Mouse (Mus musculus) embryonic facial prominence, embryonic 11.5 days (tissue): Measurements from ENCODE around the gene Scnn1a. TPM values are rescaled to one million over a fixed set of nuclear protein-coding genes. Genes with fewer than 3 reads are reported as not detected.

Source experiments
- ATAC-seq: fragments of 200-750 bp; cut with Nextera tagmentation; replicated peaks from 2 replicates; pipeline ENCODE4 v1.8.0; 2017; ENCODE audit warnings: low read depth; ENCODE audit not compliant: insufficient number of reproducible peaks, low FRiP score, low TSS enrichment
- DNase-seq: peaks from one replicate; pipeline ENCODE4 v3.0.0-alpha.2; 2015; ENCODE audit warnings: low spot score
- H3K27ac ChIP-seq: fragments of 300-500 bp; sonication (generic); replicated peaks from 2 replicates; pipeline ENCODE4 v1.5.1; 2014; ENCODE audit warnings: mild to moderate bottlenecking, low read depth, low read length, control low read depth
- H3K27me3 ChIP-seq: fragments of 300-500 bp; sonication (generic); 2 replicates; pipeline ENCODE4 v1.6.1; 2014; ENCODE audit warnings: mild to moderate bottlenecking, low read length, moderate library complexity, mixed read lengths; ENCODE audit not compliant: control insufficient read depth, insufficient read depth
- H3K36me3 ChIP-seq: fragments of 300-500 bp; sonication (generic); replicated peaks from 2 replicates; pipeline ENCODE4 v1.6.1; 2014; ENCODE audit warnings: low read depth, mild to moderate bottlenecking, low read length, moderate library complexity, mixed read lengths; ENCODE audit not compliant: control insufficient read depth, insufficient read depth
- H3K4me1 ChIP-seq: fragments of 300-500 bp; sonication (generic); 2 replicates; pipeline ENCODE4 v1.6.1; 2014; ENCODE audit warnings: low read length, mixed read lengths; ENCODE audit not compliant: control insufficient read depth, insufficient read depth
- H3K4me2 ChIP-seq: fragments of 300-500 bp; sonication (generic); 2 replicates; pipeline ENCODE4 v1.6.1; 2014; ENCODE audit warnings: low read depth, mild to moderate bottlenecking, control low read depth, low read length, moderate library complexity
- H3K4me3 ChIP-seq: fragments of 300-500 bp; sonication (generic); 2 replicates; pipeline ENCODE4 v1.5.1; 2014; ENCODE audit warnings: low read depth, low read length, control low read depth
- H3K9ac ChIP-seq: fragments of 300-500 bp; sonication (generic); replicated peaks from 2 replicates; pipeline ENCODE4 v1.6.1; 2014; ENCODE audit warnings: mild to moderate bottlenecking, control low read depth, low read length
- H3K9me3 ChIP-seq: fragments of 300-500 bp; sonication (generic); replicated peaks from 2 replicates; pipeline ENCODE4 v1.6.1; 2016; ENCODE audit warnings: mild to moderate bottlenecking, low read length, inconsistent platforms, mixed read lengths; ENCODE audit not compliant: control insufficient read depth
- WGBS: fragments of 180-500 bp; shearing (Covaris S2); extraction: QIAGEN DNeasy Blood & Tissue Kit; methylation state at CpG from one replicate; pipeline ENCODE4 v1.1.7; 2014; 5-methylcytosine and 5-hydroxymethylcytosine counted together
- polyA plus RNA-seq: library from polyadenylated mRNA; unstranded; fragments of >200 nt; fragmentation: Nextera tagmentation; extraction: Ambion mirVana; gene quantifications from 2 replicates; pipeline ENCODE4 v1.2.1, GENCODE M21; 2014

Gene Scnn1a
- polyA plus RNA-seq, 1 experiment from 2014 or later = 0.88 TPM

DNA sequence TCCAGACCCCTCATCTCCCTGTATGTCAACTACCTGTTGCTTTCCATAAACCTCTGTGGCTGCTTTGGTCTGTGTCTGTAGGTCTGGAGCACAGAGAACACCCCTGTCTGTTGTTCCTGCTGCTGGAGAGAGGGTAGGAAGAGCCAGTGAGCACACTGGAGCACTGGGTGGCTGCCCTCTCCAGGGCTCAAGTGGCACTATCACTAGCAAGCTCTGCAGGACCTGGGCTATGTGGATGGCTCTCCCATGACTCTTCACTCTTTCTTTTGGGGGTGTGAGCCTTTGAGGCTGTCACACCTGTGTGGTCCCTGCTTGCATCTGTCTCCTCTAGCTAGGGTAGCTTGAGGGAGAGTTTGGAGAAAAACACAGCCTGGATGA lies 551 bp upstream of the Scnn1a start:
- no peaks in the 10 kb centered on the region for H3K36me3 ChIP-seq
- no peaks in the 10 kb centered on the region for H3K9me3 ChIP-seq
- no peaks in the 10 kb centered on the region; the same call in 1 of the 2 replicates for H3K4me1 ChIP-seq
- no peak for ATAC-seq
- no peak overlapping the region for H3K27ac ChIP-seq
- peaks cover 25% of the 10 kb centered on the region for H3K27me3 ChIP-seq
- DNase-seq = no peak
- no peak overlapping the region for H3K9ac ChIP-seq
- H3K4me3 ChIP-seq = no peak overlapping the region
- no peak overlapping the region for H3K4me2 ChIP-seq

DNA sequence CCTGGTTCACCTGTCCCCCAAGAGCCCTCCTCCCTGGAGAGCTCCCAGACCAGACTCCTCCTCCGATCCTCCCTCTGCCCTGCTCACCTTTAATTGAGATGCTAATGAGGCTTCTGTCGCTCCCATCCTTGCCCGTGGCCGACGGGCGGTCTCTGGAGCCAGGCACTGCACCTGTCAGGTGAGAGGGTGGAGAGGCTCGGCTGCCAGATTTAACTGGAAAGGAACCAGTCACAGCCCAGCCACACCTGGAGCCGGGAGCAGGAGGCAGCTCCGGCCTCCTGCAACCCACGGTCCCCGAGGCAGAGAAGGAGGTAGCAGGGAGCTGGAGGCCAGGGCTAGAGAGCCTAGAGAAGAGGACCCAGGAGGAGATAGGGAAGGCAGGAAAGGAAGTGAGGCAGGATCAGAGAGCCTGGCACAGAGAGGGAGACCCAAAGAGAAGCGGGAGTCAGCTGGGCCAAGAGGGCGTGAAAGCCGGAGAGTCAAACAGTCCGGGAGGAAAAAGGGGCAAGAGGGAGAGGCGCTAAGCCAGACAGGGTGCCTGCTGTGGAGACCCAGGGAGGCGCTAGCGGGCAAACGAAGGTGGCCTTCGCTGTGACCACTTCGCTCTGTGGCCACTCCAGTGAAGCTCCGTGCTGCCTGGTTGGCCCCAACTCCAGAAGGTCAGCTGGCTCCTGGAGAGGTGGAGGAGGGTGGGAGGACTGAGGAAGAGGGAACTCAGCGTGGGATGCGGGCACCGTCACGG lies 826 bp downstream of the Scnn1a start:
- H3K36me3 ChIP-seq = no peaks in the 10 kb centered on the region
- DNase-seq = no peak
- H3K9ac ChIP-seq = no peak overlapping the region
- H3K9me3 ChIP-seq = no peaks in the 10 kb centered on the region
- H3K4me2 ChIP-seq = no peak overlapping the region
- 4% methylated on average over 26 of the region's 26 CpGs for WGBS
- H3K4me1 ChIP-seq = no peaks in the 10 kb centered on the region; the same call in 1 of the 2 replicates
- no peak overlapping the region for H3K4me3 ChIP-seq
- no peak for ATAC-seq
- peaks cover 25% of the 10 kb centered on the region for H3K27me3 ChIP-seq
- H3K27ac ChIP-seq = no peak overlapping the region

DNA sequence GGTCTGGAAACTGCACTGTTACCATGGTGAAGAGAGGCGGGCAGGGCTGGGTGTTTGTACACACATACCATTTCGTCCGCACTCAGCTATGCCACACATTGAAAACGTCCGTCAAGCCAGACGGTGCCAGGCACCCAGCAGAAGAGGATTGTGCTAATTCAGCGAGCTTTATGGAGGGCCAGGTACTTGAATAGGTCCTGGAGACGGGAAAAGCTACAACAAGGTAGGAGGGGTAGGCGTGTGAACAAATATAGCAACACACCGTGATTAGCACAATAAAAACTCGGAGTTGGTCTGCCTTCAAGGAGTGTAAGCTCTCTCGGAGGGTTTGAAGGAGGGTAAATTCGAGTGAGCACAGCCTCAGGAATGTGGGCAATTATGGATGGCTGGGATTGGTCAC lies 2.3 kb downstream of the Scnn1a start:
- no peak for DNase-seq
- Histone ChIP-seq H3K27ac (no peak overlapping the region), H3K9ac (no peak overlapping the region), H3K4me3 (no peak overlapping the region), H3K4me1 (no peaks in the 10 kb centered on the region; the same call in 1 of the 2 replicates), H3K4me2 (no peak overlapping the region), H3K9me3 (no peaks in the 10 kb centered on the region), H3K27me3 (peaks cover 25% of the 10 kb centered on the region), H3K36me3 (no peaks in the 10 kb centered on the region)
- no peak for ATAC-seq
- WGBS = 63% methylated on average over 13 of the region's 13 CpGs

DNA sequence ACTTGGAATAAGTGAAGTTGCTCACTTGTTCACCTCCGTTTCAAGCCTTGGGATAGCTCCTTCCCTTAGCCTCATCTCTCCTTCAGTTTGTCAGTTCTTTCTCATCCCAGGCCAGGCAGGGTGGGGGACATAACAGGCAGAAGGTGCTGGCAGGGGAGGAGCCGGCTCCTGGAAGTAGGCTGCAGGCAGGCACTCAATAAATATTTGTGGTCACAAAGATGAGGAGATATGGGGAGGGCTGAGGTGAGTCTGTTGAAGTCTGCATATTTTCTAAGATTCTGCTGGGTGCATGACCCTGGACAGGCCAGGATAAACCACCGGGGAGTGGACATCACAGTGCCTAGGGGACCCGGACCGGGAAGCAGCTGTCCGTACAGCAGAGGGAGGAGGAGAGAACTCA lies 3.1 kb downstream of the Scnn1a start:
- 62% methylated on average over 6 of the region's 6 CpGs for WGBS
- peaks cover 25% of the 10 kb centered on the region for H3K27me3 ChIP-seq
- H3K36me3 ChIP-seq = no peaks in the 10 kb centered on the region

DNA sequence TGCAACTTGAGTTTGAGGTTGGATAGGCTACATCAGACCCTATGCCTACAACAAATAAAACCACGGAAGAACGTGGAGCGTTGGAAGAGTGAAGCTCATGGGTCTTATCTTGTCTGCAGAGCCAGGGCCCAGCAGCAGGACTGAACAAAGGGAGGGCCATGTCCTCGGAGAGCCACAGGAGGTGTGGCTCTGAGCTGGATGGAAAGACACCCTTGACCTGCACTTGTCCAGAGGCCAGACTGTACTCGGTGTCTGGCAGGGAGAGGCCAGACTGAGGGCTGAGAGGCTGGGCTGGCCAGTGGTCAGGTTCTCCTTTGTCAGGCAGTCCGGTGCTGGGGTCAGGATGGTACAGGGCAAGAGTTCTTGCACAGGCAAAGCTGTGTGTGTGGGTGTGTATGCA lies 4.9 kb downstream of the Scnn1a start:
- H3K4me1 ChIP-seq = no peaks in the 10 kb centered on the region; the same call in 1 of the 2 replicates
- no peak for ATAC-seq
- H3K9ac ChIP-seq = no peak overlapping the region
- WGBS = 67% methylated on average over 6 of the region's 6 CpGs
- no peaks in the 10 kb centered on the region for H3K36me3 ChIP-seq
- no peaks in the 10 kb centered on the region for H3K9me3 ChIP-seq
- peaks cover 22% of the 10 kb centered on the region for H3K27me3 ChIP-seq
- H3K4me3 ChIP-seq = no peak overlapping the region
- no peak overlapping the region for H3K4me2 ChIP-seq
- DNase-seq = no peak
- no peak overlapping the region for H3K27ac ChIP-seq

More for the DNA sequence above, 3.1 kb downstream of the Scnn1a start:
- H3K4me3 ChIP-seq = no peak overlapping the region
- no peak overlapping the region for H3K9ac ChIP-seq
- no peak for DNase-seq
- ATAC-seq = no peak
- no peak overlapping the region for H3K27ac ChIP-seq
- no peak overlapping the region for H3K4me2 ChIP-seq
- H3K4me1 ChIP-seq = no peaks in the 10 kb centered on the region; the same call in 1 of the 2 replicates
- H3K9me3 ChIP-seq = no peaks in the 10 kb centered on the region

DNA sequence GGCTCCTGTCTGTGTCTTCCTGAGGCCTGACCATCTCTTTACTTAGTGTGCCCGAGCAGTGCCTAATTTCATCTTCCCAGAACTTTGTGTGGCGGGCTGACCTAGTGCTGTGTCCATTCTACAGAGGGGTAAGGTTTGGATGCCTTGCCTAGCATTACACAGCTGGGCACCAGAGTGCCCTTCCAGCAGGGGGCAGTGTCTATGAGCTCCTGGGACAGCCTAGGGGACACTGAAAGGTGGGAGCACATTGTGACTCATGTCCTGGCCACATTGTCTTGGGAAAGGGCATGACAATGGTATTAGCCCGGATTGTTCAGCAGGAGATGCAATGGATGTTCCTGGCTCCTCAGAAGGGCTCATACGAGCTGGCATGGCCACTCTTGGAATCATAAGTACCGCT lies 7.8 kb downstream of the Scnn1a start:
- 84% methylated on average over 5 of the region's 5 CpGs for WGBS
- DNase-seq = no peak
- no peak for ATAC-seq

DNA sequence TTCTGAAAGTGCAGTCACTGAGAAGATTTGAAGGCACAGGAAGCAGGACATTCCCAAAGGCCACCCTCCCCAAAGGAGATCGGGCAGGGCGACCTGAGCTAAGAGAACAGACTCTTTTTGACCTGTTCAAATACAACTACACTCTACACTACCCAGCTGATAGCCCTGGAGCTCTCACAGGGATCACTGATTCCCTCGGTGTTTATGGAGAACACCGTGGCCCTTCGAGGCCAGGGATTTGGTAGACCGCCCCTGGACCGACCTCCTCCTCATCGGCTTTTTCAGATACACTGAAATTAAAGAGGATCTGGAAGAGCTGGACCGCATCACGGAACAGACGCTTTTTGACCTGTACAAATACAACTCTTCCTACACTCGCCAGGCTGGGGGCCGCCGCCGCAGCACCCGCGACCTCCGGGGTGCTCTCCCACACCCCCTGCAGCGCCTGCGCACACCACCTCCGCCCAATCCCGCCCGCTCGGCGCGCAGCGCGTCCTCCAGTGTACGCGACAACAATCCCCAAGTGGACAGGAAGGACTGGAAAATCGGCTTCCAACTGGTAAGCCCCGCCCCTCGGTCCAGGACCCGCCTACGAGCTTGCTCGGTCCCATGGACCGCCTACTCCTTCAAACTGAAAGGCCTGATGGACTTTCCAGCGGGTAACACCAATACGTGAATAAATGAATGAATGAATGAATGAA lies 10.3 kb downstream of the Scnn1a start:
- no peaks in the 10 kb centered on the region for H3K9me3 ChIP-seq
- peak overlapping the region; percentile 69 for H3K9ac ChIP-seq
- H3K36me3 ChIP-seq = no peaks in the 10 kb centered on the region
- no peak overlapping the region for H3K27ac ChIP-seq
- under 1% methylated on average over 39 of the region's 39 CpGs for WGBS
- H3K4me1 ChIP-seq = no peaks in the 10 kb centered on the region
- H3K27me3 ChIP-seq = no peaks in the 10 kb centered on the region; the same call in 1 of the 2 replicates
- H3K4me2 ChIP-seq = peak overlapping the region; percentile 83
- peak; percentile 77 for ATAC-seq
- H3K4me3 ChIP-seq = peak overlapping the region; percentile 51
- DNase-seq = peak; percentile 90

More for the DNA sequence above, 7.8 kb downstream of the Scnn1a start:
- H3K4me2 ChIP-seq = no peak overlapping the region
- H3K9ac ChIP-seq = no peak overlapping the region
- H3K4me3 ChIP-seq = no peak overlapping the region
- no peak overlapping the region for H3K27ac ChIP-seq
- H3K4me1 ChIP-seq = no peaks in the 10 kb centered on the region
- no peaks in the 10 kb centered on the region for H3K9me3 ChIP-seq
- no peaks in the 10 kb centered on the region for H3K36me3 ChIP-seq
- H3K27me3 ChIP-seq = no peaks in the 10 kb centered on the region; the same call in 1 of the 2 replicates
